Mouse (Mus musculus) frontal cortex, postnatal 25 days (tissue): ENCODE results near the gene Slc8a1.

Source experiments
- DNase-seq, 2 experiments: peaks; one replicate each; pipeline ENCODE4 v3.0.0; 2022; ENCODE audit warnings: low spot score in 2 of 2

Slc8a1 gene

DNA sequence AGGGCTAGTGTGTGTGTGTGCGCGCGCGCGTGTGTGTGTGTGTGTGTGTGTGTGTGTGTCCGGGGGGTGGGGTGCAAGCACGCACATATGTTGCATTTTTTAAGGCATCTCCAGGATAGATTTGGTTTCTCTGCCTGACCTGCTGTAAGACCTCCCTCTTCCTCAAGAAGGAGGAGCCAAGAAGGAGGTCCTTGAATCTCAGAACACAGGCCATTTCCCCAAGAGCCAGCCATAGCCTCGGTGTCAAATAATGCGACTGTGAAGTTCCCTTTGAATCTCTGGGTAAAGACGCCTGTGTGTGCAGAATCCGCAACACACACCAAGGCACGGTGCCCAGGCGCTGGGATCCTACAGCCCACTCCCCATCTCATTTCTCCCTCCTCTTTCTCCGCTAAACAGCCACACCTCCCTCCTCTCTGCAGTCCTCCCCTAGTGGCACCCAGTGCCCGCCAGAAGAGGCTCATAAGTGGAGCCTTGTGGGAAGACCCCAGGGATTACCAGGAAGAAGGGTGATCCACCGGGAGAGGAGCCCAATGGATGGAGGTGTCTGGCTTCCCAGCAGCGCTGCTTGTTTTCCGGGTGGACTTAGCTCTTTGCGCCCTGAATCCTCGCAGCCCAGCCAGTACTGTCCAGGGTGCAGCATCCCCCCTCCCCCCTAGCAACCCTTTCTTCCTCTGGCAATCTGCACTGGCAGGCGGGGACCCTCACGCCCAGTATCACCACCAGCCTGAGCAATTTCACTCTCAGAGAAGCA lies 68.9 kb downstream of the Slc8a1 start:
- peak; percentile 30 to 38 for DNase-seq

DNA sequence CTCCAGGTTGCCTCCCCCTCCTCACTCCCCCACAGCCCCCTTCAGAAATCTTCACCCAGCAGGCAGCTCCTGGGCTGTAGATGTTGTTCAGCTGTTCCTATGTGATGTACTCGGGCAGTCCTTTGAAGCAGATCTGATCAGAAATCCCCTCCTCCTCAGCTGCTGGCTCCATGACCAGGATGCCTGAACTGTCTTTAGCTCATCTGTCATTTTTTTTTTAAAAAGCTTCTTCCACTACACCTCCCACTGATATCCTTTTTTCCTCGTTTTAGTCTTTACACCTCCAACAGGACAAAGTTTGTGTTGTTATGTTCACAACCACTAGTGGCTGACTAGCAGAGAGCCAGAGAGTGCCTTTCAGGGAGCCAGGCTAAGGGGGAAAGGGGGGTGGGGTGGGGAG lies 69.7 kb downstream of the Slc8a1 start:
- no peak for DNase-seq

DNA sequence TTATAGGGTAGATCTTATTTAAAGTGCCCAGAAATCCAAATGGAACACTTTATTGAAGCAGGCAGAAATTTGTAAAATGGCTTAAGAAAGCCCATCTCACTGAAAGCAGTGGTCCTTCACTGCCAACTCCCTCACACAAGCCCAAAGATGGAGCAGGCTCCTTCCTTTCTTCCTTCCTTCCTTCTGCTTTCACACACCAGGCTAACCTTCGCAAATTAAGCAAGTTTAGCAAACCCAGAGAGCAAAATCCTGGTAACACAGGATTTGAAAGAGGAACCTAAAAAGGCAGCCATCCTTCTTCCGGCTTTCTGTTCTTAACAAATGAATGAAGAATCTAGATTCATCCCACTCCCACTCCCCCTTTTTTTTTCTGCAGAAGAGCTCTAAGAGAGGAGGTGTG lies 70.2 kb downstream of the Slc8a1 start:
- no peak for DNase-seq

DNA sequence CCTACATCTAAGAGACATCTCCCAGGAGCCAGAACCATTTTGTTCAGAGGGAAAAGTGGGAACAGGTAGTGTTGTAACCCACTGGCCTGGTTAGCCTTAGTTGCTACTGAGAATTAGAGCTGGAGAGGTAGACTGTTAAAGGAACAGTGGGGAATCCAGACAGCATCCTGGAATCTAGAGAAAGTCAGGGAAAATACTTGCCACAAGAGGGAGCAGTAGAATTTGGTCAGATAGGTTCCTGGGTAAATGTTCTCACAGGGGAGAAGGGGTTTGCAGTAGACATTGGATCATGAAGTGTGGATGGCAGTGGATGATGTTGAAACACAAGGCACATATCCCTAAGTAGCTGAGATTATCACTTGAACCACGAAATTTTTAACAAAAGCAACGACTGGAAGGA lies 71.6 kb downstream of the Slc8a1 start:
- DNase-seq: no peak

DNA sequence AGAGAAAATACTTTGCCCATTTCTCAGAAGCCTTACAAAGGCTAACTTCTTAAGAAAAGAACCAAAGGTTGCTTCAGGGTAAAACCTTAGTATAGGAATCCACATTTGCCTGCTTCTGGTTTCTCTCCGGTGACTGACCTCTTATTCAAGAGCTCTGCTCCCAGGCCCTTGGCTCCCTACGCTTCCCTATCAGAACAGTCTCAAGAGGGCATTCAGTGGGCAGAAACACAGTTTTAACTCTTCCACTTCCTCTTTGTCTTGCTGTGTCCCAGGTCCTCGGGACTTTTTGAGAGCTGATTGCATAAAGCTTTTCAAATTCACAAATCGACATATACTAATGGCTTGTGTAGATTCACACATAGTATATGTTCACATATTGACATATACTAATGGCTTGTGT lies 73.3 kb downstream of the Slc8a1 start:
- DNase-seq: no peak

DNA sequence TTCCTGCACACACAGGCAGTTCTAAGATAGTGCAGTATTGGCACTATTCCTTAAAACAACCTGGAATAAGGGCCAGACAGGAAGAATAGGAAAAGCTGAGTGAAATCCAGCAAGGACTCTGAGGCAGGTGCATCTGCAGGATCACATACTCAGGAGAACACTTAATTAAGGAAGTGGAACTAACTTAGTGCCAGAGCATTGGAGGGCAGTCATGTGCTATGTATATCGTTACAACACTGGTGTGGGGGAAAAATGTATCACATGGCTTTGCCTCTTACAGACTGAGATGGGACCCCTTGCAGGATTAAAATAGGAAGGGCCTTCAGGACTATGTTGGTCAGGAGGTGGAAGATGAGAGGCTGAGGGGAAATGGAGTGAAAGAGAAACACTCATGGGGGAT lies 80.3 kb downstream of the Slc8a1 start:
- DNase-seq: no peak

DNA sequence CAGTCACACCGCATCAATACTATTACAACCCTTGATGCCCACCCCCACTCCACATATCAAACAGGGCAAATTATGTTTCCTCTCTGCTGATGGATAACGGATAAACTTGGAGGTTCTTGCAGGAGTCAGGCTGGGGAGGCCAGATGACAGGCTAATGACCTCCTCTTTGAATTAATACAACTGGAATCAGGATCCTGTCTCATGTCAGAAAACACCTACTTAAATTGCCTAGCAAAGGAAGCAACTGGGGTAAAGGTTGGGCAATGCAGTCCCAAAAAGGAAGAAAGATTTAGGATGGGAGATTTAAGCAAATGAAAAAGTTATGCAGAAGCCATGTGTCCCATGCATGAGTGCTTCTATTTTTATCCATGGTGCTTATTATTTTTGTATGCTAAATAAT lies 83.6 kb downstream of the Slc8a1 start:
- no peak for DNase-seq

DNA sequence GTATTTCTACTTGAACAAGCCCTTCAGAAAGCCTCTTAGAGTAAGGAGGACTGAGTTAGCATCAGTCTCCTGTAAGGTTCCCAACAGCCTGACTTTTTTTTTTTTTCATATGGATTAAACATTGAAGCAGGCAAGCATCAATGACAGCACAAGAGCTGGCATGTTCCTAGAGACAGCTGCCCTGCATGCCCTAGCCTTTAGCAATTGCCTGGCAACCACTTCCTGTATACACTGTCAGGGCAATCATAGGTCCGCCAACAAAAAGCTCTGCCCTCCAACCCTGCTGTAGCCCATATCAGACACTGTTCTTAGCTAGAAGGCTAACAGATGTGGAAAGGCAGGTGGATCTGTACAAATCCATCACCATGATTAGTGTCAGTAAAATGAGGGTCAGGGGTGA lies 85.2 kb downstream of the Slc8a1 start:
- DNase-seq: no peak

DNA sequence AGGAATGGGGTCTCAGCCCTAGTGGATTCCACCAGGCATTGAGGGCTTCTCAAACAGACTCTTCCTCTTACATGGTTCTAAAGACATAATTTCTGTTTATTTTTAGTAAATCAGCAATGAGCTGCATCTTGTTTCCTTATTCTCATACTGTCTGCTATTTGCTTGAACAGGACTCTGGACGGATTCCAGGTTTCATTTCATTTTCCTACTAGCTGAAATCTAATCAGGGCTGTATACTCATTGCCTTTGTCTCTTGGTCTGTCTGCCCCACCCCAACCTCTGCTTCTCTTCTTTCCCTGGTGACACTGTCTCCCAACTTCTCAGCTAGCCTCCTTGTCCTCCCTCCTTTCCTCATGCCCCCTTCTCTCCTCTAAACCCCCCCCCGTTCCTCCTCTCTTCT lies 101.4 kb downstream of the Slc8a1 start:
- no peak for DNase-seq

DNA sequence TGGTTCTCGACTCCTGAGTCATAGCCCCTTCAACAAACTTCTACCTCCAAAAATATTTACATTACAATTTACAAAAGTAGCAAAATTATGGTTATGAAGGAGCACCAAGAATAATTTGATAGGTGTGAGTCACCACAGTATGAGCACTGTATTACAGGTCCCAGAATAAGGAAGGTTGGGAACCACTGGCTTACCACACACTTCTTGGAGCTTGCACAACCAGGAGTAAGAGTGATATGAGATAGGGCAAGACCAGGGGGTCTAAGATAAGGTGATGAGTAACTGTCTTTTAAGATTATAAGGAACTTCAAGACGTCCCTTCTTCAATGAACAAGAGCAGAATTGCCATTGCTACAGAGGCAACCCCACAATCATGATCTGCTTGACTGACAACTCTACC lies 107.7 kb downstream of the Slc8a1 start:
- DNase-seq: no peak

DNA sequence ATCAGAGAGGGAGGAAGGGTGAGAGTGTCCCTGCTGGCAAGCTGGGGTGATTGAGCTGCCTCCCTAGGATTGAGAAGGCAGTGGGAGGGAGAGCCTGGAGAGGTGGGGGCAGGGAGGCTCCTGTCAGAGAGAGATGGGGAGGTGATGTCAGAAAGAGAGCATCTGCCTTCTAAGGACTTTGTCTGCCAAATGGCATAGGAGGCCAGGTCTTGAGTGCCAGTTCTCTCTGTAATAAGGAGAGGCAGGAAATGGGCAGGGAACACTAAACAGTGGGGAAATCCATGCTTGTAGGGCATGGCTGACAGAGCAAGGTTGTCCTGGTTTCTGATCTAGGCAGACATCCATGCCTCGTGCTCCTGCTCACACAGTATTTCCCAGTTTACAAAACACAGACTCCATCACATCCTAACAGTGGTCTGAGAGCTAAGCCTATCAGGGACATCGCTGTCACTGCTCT lies 117.0 kb downstream of the Slc8a1 start:
- no peak for DNase-seq

DNA sequence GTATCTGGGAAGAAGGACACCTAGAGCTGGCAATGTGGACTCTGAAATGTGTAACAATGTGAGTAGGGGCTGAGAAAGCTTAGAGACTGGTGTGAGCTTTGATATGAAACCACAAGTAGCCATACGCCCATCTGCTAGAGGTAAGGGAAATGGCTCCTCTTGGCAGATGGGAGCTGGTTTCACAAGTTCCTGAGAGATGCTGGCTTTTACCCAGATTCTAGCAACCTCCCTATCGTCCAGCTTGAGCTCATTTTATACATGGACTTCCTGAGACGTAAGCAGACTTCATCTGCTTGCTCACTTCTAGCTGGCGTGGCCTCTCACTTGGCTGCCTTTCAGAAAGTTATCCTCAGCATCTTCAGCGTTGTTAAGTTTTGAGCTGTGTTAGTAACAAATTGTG lies 119.7 kb downstream of the Slc8a1 start:
- no peak for DNase-seq

DNA sequence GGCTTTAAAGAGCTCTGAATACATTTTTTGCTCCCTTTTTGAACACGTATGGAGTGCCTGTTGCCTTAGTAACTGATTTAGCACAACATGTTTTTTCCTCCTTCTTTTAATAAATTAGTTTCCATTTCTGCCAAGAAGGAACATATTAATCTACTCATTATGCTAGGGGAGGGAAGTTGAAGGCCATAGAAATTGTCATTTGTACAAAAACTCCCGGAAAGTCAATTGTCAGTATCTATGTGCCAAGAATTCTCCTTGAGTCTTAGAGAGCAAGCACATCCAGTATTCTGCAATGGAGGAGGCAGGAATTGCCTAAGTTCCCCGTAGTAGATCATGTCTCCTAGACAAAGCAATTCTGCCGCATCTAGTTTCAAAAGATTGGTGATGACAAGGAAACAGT lies 121.9 kb downstream of the Slc8a1 start:
- DNase-seq: no peak

DNA sequence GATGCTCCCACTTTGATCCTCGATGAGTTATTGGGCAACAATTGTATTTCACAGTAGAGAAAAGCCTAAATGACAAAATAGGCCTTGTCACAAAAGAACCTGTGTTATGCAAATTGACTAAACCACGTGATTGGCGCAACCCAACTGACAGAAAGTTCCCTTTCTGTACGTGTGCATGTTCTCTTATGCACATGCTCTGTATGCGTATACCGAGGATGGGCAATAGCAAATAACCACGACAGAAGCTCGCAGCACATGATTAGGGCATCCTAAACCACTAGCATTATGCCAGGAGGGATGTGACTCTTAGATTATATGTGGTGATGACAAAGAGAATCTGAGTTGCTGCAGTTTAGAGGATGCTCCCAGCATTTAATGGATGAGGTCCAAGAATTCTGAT lies 122.8 kb downstream of the Slc8a1 start:
- no peak for DNase-seq

DNA sequence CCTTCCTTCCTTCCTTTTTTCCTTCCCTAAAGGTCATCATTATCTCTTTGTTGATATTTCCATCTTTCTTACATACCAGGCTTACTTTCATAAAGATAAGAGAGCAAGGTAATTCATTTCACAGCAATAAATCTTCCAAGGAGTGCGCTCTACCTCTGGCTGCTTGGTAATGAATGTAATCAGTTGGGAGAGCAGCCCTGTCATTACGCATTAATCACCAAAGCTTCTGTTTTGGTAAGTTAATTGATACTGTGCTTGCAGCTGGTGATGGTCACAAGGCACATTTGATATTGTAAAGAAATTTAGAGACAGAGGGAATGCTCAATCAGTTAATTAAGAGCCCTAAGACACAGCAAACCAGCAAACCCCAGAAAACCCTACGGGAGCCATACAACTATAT lies 130.7 kb downstream of the Slc8a1 start:
- no peak for DNase-seq

DNA sequence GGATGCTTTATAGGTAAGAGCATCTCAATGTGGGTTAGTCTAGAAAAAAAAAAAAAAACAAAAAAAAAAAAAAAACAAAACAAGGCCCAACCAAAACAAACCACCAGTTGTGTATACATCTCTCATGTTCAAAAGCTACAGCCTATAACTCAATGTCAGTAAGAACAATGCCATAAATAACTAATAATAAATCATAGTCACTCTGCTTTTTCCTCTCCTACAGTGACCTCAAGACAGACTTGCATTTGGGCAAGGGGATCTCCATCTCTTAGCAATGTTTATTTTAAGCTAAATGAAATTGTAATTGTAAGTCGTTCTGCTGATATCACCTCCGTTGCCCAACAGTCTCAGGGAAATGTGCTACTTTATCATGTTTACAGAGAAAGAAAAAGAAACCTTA lies 132.1 kb downstream of the Slc8a1 start:
- no peak for DNase-seq

DNA sequence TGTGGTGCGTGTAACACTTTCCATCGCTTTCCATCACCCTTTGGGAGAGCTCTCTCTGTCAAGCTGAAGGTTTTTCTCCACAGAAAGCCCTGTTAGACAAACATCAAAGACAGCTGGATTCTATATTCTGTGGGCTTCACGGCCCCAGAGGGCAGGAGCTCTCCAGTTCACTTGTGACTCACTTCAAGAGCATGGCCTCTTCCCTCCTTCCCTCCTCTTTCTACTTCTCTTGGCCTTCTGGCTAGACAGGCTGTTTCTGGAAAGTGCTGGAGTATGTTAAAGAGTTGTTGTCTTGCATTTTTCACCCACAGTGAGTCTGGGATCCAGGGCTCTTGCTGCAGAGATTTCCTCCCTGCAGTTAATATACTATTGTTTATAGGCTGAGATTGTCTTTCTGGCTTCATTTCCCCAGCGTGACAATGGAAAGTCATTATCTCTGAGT lies 132.9 kb downstream of the Slc8a1 start:
- no peak for DNase-seq

DNA sequence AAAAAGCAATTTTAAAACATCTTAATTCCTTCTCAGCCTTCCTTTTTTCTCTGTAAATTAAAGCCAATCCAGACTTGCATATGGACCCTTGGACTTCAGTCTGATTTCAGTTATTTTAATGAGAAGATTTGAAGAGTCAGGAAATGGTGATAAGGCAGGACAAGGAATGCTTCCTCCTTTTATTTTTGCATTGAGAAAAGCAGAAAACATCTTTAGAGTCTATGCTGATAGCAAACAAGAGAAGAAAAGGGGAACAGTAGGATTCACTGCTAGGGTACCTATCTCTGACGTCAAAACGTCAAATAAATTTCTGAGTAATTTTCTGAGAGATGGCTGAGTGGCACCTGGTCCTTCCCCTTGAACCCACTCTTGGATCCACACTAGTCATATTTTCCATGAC lies 139.1 kb downstream of the Slc8a1 start:
- no peak for DNase-seq

DNA sequence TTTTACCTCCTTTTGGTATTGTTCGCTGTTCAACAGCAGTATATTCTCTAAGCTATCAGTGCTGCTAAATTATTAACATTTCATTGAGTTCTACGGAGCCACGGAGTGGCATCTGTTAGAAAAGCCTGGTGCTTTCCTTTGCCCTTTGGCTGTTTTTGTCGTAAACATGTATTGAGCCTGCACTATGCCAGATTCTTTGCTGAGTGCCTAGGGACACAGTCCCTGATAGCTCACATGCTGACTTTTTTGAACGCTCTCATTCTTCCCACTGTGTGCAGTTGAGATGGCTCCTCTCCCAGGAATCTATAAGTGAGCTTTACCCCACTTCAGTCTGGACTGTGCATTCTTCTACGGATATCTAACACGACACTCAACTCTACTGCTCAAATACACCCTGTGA lies 148.4 kb downstream of the Slc8a1 start:
- DNase-seq: no peak

DNA sequence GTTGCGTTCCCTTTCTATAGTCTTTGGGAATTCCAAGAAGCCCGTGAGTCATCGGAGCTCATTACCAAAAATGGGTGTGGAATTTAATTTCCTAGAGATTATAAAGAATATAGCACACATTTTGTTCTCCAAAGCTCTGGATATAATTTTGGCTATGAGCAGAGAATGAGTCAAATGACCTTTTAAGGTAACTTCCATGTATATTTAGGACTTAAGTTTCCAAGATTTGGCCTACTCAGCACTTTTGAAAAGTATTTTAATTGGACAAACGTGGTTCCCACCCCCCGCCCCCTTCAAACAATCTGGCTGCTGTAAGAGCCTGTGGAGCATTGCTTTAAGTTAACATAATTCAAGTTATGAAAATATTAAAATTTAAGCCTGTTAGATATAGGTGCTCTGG lies 151.4 kb downstream of the Slc8a1 start:
- no peak for DNase-seq

DNA sequence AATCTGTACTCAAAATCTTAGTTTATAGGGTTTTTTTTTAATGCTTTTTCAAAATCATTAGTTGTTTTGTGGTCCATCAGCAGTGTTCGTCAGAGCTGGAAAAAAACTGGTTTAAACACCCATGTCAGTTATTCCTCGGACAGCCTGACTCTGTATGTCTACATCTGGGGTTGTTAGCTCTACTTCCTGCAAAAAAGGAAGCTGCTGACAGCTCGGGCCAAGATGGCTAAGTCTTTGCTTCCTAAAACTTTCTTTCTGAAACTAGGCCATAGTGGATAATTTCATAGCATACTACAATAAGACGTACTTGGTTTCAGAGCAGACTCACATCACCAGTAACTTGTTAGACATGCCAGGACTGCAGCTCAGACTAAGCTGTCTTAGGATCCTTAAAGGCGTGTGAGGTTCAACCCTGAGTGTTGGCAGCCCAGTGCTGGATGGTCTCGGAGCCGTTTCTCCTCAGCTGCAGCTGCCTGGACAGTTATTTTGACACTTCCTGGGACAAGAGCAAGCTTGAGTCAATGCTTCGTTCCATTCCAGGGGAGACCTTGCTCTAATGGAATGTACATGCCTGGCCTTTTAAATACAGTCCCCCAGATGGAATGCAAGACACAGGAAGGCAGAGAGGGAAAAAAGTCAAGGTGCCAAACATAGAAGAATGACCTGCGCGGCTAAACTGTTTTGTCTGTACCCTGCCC lies 158.3 kb downstream of the Slc8a1 start:
- DNase-seq: no peak

DNA sequence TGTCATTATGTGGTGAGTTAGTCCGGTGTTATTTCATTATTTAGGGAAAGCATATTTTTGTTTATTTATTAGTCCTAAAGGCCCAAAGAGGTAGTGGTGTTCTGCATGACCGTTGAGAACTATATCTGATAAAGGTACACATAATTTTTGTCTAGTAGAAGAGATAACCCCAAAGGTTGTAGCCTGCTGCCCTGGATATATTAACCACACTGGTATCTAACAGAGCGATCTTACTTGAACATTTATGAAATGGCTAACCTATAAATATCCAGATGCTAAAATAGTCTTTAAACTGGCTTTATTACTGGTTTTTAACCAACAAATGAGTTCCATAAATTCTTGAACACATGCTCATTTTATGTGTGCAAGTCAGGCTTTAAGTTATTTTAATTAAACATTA lies 161.3 kb downstream of the Slc8a1 start:
- no peak for DNase-seq

DNA sequence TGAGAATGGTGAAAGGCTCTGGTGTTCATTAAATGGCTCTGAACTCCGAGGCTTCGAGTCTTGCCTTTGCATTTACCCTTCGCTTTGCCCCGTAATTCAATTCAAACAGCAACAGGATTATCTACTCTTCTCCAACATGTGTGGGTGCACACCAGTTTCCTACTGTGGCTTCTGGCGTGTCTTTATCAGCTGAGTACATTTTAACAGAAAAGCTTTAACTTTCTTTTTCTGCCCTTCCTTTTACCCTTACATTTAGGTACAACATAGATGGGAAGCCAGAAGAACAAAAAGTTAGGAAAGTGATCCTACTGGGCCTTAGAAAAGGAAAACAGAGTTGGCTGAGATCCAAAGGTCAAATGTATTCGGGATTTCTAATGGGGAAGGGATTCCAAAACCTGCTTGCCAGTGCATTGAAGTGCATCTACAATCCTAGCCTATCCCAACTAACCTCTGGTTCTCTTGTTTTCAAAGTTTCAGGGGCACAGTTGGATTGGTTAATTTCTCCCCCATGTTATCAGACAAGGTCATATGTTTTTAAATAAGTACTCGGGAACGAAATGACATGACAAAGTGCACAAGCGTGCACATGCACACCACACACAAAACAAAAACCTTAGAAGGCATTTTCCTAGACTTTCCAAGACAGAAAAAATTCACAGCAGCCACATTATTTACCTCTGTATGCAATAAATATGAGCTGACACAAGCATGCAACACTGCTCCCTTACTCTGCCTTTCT lies 172.4 kb downstream of the Slc8a1 start:
- no peak for DNase-seq
